Mouse (Mus musculus) lung, postnatal 4 days (tissue): ENCODE measurements at regions not wholly inside any gene's neighbourhood (a gene's known extent, or its start where the extent isn't known, plus 50 kb on each side); places are given as distances from the start of the nearest gene placed in this dataset.
A peak's percentile ranks its signal among the peaks of the same experiment; 100 is the strongest.

ENCODE experiments used
- DNase-seq, 2 experiments: peaks; one replicate each; pipeline ENCODE4 v3.0.0; 2021

- no peak for DNase-seq
Observed at GRCm38 (mm10) chr14:33797551-33798303, 125.7 kb upstream of the Gdf10 start.

- DNase-seq: no peak
Observed at GRCm38 (mm10) chr14:33804321-33804720, 119.1 kb upstream of the Gdf10 start.

GRCm38 (mm10) chr14:33804721-33805120 lies 118.7 kb upstream of the Gdf10 start:
- no peak for DNase-seq

GRCm38 (mm10) chr14:33807196-33807595 lies 116.2 kb upstream of the Gdf10 start:
- DNase-seq: no peak

- DNase-seq: peak; percentile 43 to 77
Observed at GRCm38 (mm10) chr14:33808593-33809265, 114.7 kb upstream of the Gdf10 start.

GRCm38 (mm10) chr14:33810584-33810983 lies 112.8 kb upstream of the Gdf10 start:
- DNase-seq: no peak

GRCm38 (mm10) chr14:33811241-33811640 lies 112.1 kb upstream of the Gdf10 start:
- no peak for DNase-seq

- no peak for DNase-seq
Observed at GRCm38 (mm10) chr14:33812266-33812665, 111.1 kb upstream of the Gdf10 start.

GRCm38 (mm10) chr14:33812772-33813171 lies 110.6 kb upstream of the Gdf10 start:
- DNase-seq: no peak

- DNase-seq: no peak
Observed at GRCm38 (mm10) chr14:33813274-33813673, 110.1 kb upstream of the Gdf10 start.

GRCm38 (mm10) chr14:33814107-33814506 lies 109.3 kb upstream of the Gdf10 start:
- no peak for DNase-seq

- no peak for DNase-seq
Observed at GRCm38 (mm10) chr14:33814599-33814998, 108.8 kb upstream of the Gdf10 start.

- peak in 1 of 2 experiments; percentile 44 for DNase-seq
Observed at GRCm38 (mm10) chr14:33820541-33821260, 102.7 kb upstream of the Gdf10 start.

- DNase-seq: peak in 1 of 2 experiments; percentile 35
Observed at GRCm38 (mm10) chr14:33821436-33821835, 102.0 kb upstream of the Gdf10 start.

GRCm38 (mm10) chr14:33824421-33824874 lies 98.9 kb upstream of the Gdf10 start:
- no peak for DNase-seq

- no peak for DNase-seq
Observed at GRCm38 (mm10) chr14:33826003-33826644, 97.3 kb upstream of the Gdf10 start.

GRCm38 (mm10) chr14:33832650-33833319 lies 90.6 kb upstream of the Gdf10 start:
- DNase-seq: no peak

GRCm38 (mm10) chr14:33836341-33836740 lies 87.0 kb upstream of the Gdf10 start:
- DNase-seq: peak in 1 of 2 experiments; percentile 66

- no peak for DNase-seq
Observed at GRCm38 (mm10) chr14:33841821-33842220, 81.6 kb upstream of the Gdf10 start.

GRCm38 (mm10) chr14:33853499-33853898 lies 69.9 kb upstream of the Gdf10 start:
- DNase-seq: no peak

GRCm38 (mm10) chr14:33854181-33854580 lies 69.2 kb upstream of the Gdf10 start:
- DNase-seq: no peak

GRCm38 (mm10) chr14:33856992-33857391 lies 66.4 kb upstream of the Gdf10 start:
- DNase-seq: no peak
